Comparison of ENCODE assay signal across 7 mouse cellular contexts in the genomic region with DNA sequence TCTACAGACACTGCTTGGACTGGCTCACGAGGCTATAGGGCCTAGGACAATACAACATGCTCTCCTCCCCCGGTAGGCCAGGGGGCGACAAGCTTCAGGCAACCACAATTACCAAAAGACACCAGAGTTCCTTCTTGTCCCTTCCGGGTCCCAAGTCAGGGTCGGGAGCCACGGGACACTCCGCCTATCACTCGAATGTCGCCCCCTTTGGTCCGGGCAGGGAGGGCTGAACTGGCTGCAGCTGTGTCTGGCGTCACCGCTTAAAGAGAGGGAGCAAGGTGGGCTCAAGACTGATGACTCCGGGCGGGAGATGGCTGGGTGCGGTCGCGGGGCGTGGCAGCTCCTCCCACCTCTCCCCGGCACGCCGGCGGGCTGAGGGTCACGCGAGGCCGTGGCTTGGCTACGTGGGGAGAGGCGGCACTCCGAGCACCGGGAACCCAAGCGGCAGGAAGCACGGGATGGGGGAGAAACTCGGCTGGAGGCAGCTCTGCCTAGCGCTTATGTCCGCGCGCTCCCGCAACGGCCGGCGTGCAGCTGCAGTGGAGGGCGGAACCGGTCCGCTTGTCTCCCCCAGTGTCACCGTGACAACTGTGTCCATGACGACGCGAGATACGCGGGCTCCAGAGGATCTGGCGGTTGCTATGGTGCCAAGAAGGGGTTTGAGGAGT. TPM values are rescaled to one million over a fixed set of nuclear protein-coding genes. Genes with fewer than 3 reads are reported as not detected.
DNase-seq lines count a peak whose midpoint lies in the region; ATAC-seq and TF ChIP-seq lines count a peak whose summit lies in the region.

A gene (minus strand): TSS at position 536 of the 668 bp plus-strand sequence.

- under 1% methylated on average over 50 of the region's 50 CpGs for WGBS in embryonic facial prominence, embryonic 11.5 days
- WGBS in intestine, postnatal 0 days, result 3% methylated on average over 50 of the region's 50 CpGs
- 2% methylated on average over 50 of the region's 50 CpGs for WGBS in limb, embryonic 10.5 days
- under 1% methylated on average over 50 of the region's 50 CpGs for WGBS in midbrain, embryonic 11.5 days

- H3K27me3 ChIP-seq in embryonic facial prominence, embryonic 11.5 days (ENCODE audit: control insufficient read depth, insufficient read depth, low read length), result no peaks in the 10 kb centered on the region
- no peaks in the 10 kb centered on the region for H3K27me3 ChIP-seq in intestine, postnatal 0 days (replicated peaks; ENCODE audit: control insufficient read depth, insufficient read depth, low read length)
- no peaks in the 10 kb centered on the region for H3K27me3 ChIP-seq in limb, embryonic 10.5 days (ENCODE audit: low read depth, poor library complexity, severe bottlenecking)
- no peaks in the 10 kb centered on the region for H3K27me3 ChIP-seq in midbrain, embryonic 11.5 days (ENCODE audit: control insufficient read depth, insufficient read depth, low read length)

- peak; percentile 92 for DNase-seq in brain, adult 2 months (ENCODE audit: low read depth, low spot score)
- DNase-seq in embryonic facial prominence, embryonic 11.5 days (ENCODE audit: low spot score), result peak; percentile 88
- peak; percentile 98 for DNase-seq in heart, adult 11 months
- peak; percentile 87 for DNase-seq in limb, embryonic 10.5 days (ENCODE audit: low spot score)
- DNase-seq in midbrain, embryonic 11.5 days (ENCODE audit: low spot score, missing footprints), result peak; percentile 98
- peak; percentile 83 for DNase-seq in right cerebral cortex, postnatal 4 days

- H3K36me3 ChIP-seq in embryonic facial prominence, embryonic 11.5 days (replicated peaks; ENCODE audit: control insufficient read depth, insufficient read depth, low read depth, low read length), result peaks cover 3% of the 10 kb centered on the region; the same call in 1 of the 2 replicates
- peaks cover 25% of the 10 kb centered on the region for H3K36me3 ChIP-seq in intestine, postnatal 0 days (ENCODE audit: control insufficient read depth, insufficient read depth)
- H3K36me3 ChIP-seq in limb, embryonic 10.5 days, result peaks cover 46% of the 10 kb centered on the region
- H3K36me3 ChIP-seq in midbrain, embryonic 11.5 days (ENCODE audit: control insufficient read depth, insufficient read depth, low read length), result no peaks in the 10 kb centered on the region; the same call in none of the 2 replicates

- peak within 1 kb of the TSS; percentile 51 for H3K4me3 ChIP-seq in embryonic facial prominence, embryonic 11.5 days (ENCODE audit: low read depth, low read length)
- H3K4me3 ChIP-seq in intestine, postnatal 0 days (ENCODE audit: low read depth, low read length), result peak within 1 kb of the TSS; percentile 50
- H3K4me3 ChIP-seq in limb, embryonic 10.5 days, result peak within 1 kb of the TSS; percentile 65
- peak within 1 kb of the TSS; percentile 60 for H3K4me3 ChIP-seq in midbrain, embryonic 11.5 days (ENCODE audit: low read depth, low read length)

- H3K9me3 ChIP-seq in embryonic facial prominence, embryonic 11.5 days (replicated peaks; ENCODE audit: control insufficient read depth, low read length), result no peaks in the 10 kb centered on the region
- H3K9me3 ChIP-seq in intestine, postnatal 0 days (ENCODE audit: control insufficient read depth), result no peaks in the 10 kb centered on the region
- no peaks in the 10 kb centered on the region for H3K9me3 ChIP-seq in limb, embryonic 10.5 days (replicated peaks)
- H3K9me3 ChIP-seq in midbrain, embryonic 11.5 days (ENCODE audit: control insufficient read depth, low read length), result no peaks in the 10 kb centered on the region

- no peak within 1 kb of the TSS for H3K27ac ChIP-seq in embryonic facial prominence, embryonic 11.5 days (replicated peaks; ENCODE audit: low read depth, low read length)
- no peak within 1 kb of the TSS; the same call in 1 of the 2 replicates for H3K27ac ChIP-seq in intestine, postnatal 0 days (ENCODE audit: low read depth, low read length)
- peak within 1 kb of the TSS; percentile 63 for H3K27ac ChIP-seq in limb, embryonic 10.5 days
- H3K27ac ChIP-seq in midbrain, embryonic 11.5 days (ENCODE audit: low read depth, low read length), result peak within 1 kb of the TSS; percentile 52

- ATAC-seq in embryonic facial prominence, embryonic 11.5 days (replicated peaks; ENCODE audit: insufficient number of reproducible peaks, low FRiP score, low TSS enrichment, low read depth), result peak; percentile 90
- ATAC-seq in intestine, postnatal 0 days, result peak; percentile 36
- peak; percentile 96 for ATAC-seq in midbrain, embryonic 11.5 days (ENCODE audit: low FRiP score)

- TF ChIP-seq CTCF in intestine, postnatal 0 days (IDR thresholded peaks at IDR 0.05; ENCODE audit: low read depth), result peak; percentile 76

- no peaks in the 10 kb centered on the region for H3K4me1 ChIP-seq in embryonic facial prominence, embryonic 11.5 days (ENCODE audit: control insufficient read depth, insufficient read depth, low read length)
- 0 out of 2 replicates have a peak, but pooled peaks cover 2% of the 10 kb centered on the region for H3K4me1 ChIP-seq in intestine, postnatal 0 days (replicated peaks; ENCODE audit: control insufficient read depth, insufficient read depth, low read length)
- H3K4me1 ChIP-seq in limb, embryonic 10.5 days, result peaks cover 22% of the 10 kb centered on the region
- peaks cover 14% of the 10 kb centered on the region for H3K4me1 ChIP-seq in midbrain, embryonic 11.5 days (ENCODE audit: control insufficient read depth, insufficient read depth, low read length)

- peak within 1 kb of the TSS; percentile 57 for H3K9ac ChIP-seq in embryonic facial prominence, embryonic 11.5 days (replicated peaks; ENCODE audit: low read length)
- H3K9ac ChIP-seq in intestine, postnatal 0 days (ENCODE audit: low read depth, low read length), result peak within 1 kb of the TSS; percentile 37; the same call in 1 of the 2 replicates
- H3K9ac ChIP-seq in midbrain, embryonic 11.5 days (ENCODE audit: low read length), result peak within 1 kb of the TSS; percentile 62

- H3K4me2 ChIP-seq in embryonic facial prominence, embryonic 11.5 days (ENCODE audit: low read depth, low read length), result peak within 1 kb of the TSS; percentile 90
- peak within 1 kb of the TSS; percentile 79 for H3K4me2 ChIP-seq in intestine, postnatal 0 days (replicated peaks; ENCODE audit: low read depth)
- peak within 1 kb of the TSS; percentile 81 for H3K4me2 ChIP-seq in midbrain, embryonic 11.5 days

RNA-seq across cellular contexts. Expression of the gene that starts here (rescaled TPM):
- 0.88 and 1.0 TPM in 2 replicates for polyA plus RNA-seq in embryonic facial prominence, embryonic 11.5 days (2014; fragmentation: Nextera tagmentation; extraction: Ambion mirVana)
- polyA plus RNA-seq in intestine, postnatal 0 days (2015; fragmentation: Nextera tagmentation; extraction: Ambion mirVana), result 0.30 and 0.43 TPM in 2 replicates
- 1.2 TPM in 2 replicates for polyA plus RNA-seq in limb, embryonic 10.5 days (2016; fragmentation: Nextera tagmentation; extraction: Ambion mirVana)
- polyA plus RNA-seq in midbrain, embryonic 11.5 days (2014; fragmentation: Nextera tagmentation; extraction: Ambion mirVana), result 3.4 and 3.8 TPM in 2 replicates

Comparison
In these comparisons a context has a peak if more than half of its experiments do, and no peak if none do; other contexts are left out.
1. Peak in ATAC-seq, H3K4me3 ChIP-seq, H3K9ac ChIP-seq and H3K4me2 ChIP-seq in intestine, postnatal 0 days; RNA of the gene not detected or under 1 TPM.
2. ATAC-seq: peak in every context shown above with its lines; median percentile 96 in midbrain, embryonic 11.5 days; 90 in embryonic facial prominence, embryonic 11.5 days; 36 in intestine, postnatal 0 days.
3. H3K27ac ChIP-seq: peak in limb, embryonic 10.5 days (single experiment) and midbrain, embryonic 11.5 days (single experiment); none in embryonic facial prominence, embryonic 11.5 days (single experiment) and intestine, postnatal 0 days (single experiment).
4. Peak in every context shown above with its lines, with median percentiles within 50 percentile points of each other: DNase-seq, H3K4me2 ChIP-seq, H3K4me3 ChIP-seq and H3K9ac ChIP-seq.